Mouse (Mus musculus): ENCODE measurements around the gene Garnl3. TPM values are rescaled to one million over a fixed set of nuclear protein-coding genes. Genes with fewer than 3 reads are reported as not detected.

Gene Garnl3
- total and polyA plus RNA-seq, 3 experiments: 0.55 to 2.6 TPM; not detected in 1

DNA sequence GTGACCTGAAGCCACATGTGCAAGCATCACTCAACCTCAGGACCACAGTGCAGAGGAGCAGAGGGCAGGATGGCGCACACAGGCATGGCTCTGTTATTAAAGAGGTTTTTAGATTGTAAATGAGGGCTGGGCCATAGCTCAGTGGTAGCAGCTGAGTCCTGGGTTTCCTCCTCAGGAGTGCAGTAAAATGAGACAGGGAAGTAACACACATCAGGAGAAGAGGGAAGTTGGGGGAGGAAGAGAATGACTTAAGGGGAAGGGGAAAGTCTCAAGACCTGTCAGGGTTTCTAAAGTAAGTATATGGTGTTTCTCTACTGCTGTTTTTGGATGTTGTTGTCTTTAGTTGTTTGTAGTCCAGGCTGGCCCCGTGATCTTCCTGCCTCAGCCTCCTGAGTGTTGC is 7.0 kb upstream of the Garnl3 start:
- ATAC-seq (ENCODE audit: extremely low read depth, insufficient number of reproducible peaks, low FRiP score, poor library complexity, severe bottlenecking): no peak
- TF ChIP-seq CTCF (IDR thresholded peaks at IDR 0.05; ENCODE audit: low read depth, low read length) (no peak), GATA1 (IDR thresholded peaks at IDR 0.05; ENCODE audit: borderline replicate concordance, low read length) (no peak), TAL1 (conservative IDR thresholded peaks at IDR 0.05; ENCODE audit: low read depth, low read length) (no peak), GATA2 (IDR thresholded peaks at IDR 0.05; ENCODE audit: borderline replicate concordance, low read depth, low read length) (no peak), POLR2AphosphoS5 (IDR thresholded peaks at IDR 0.05; ENCODE audit: insufficient replicate concordance, low read depth, low read length) (no peak)
- H3K9me3 ChIP-seq (replicated peaks): no peaks in the 10 kb centered on the region
- no peak overlapping the region for H3K4me3 ChIP-seq (ENCODE audit: low read depth, low read length)
- no peaks in the 10 kb centered on the region for H3K4me1 ChIP-seq (ENCODE audit: insufficient read depth, low read depth, low read length)
- peaks cover 23% of the 10 kb centered on the region for H3K27me3 ChIP-seq (ENCODE audit: insufficient read depth, low read length)
- H3K36me3 ChIP-seq (replicated peaks): no peaks in the 10 kb centered on the region
- DNase-seq (ENCODE audit: low spot score): no peak

DNA sequence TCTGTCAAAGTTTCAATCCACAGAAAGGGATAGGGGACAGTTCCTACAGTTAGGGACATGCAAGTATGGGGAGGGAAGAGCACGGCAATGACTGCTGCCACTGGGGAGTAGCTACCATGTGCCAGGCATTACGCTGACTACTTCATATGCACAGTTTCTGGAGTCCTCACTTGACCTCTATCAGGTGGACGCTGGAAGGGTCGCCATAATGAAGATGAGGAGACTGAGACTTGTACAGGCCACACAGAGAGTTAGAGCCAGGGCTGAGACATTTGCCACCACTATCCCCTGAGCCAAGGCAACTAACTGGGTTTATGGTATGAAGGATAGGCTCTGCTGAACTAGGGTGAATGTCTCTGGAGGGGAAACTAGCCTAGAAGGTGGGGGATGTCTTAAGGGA is 6.3 kb upstream of the Garnl3 start:
- H3K4me1 ChIP-seq (ENCODE audit: insufficient read depth, low read depth, low read length): 0 out of 2 replicates have a peak, but pooled peaks cover 1% of the 10 kb centered on the region
- ATAC-seq (ENCODE audit: extremely low read depth, insufficient number of reproducible peaks, low FRiP score, poor library complexity, severe bottlenecking) (no peak), DNase-seq (ENCODE audit: low spot score) (no peak)
- H3K4me3 ChIP-seq (ENCODE audit: low read depth, low read length): no peak overlapping the region
- no peaks in the 10 kb centered on the region for H3K9me3 ChIP-seq (replicated peaks)
- TF ChIP-seq TAL1 (conservative IDR thresholded peaks at IDR 0.05; ENCODE audit: low read depth, low read length): no peak
- TF ChIP-seq POLR2AphosphoS5 (IDR thresholded peaks at IDR 0.05; ENCODE audit: insufficient replicate concordance, low read depth, low read length): no peak
- H3K36me3 ChIP-seq (replicated peaks): no peaks in the 10 kb centered on the region
- H3K27me3 ChIP-seq (ENCODE audit: insufficient read depth, low read length): peaks cover 24% of the 10 kb centered on the region

GRCm38 (mm10) chr2:33137244-33137643 is 5.8 kb upstream of the Garnl3 start:
- Histone ChIP-seq H3K9me3 (replicated peaks) (no peaks in the 10 kb centered on the region), H3K4me3 (ENCODE audit: low read depth, low read length) (no peak overlapping the region), H3K36me3 (replicated peaks) (no peaks in the 10 kb centered on the region), H3K4me1 (ENCODE audit: insufficient read depth, low read depth, low read length) (peaks cover 6% of the 10 kb centered on the region; the same call in 1 of the 2 replicates), H3K27me3 (ENCODE audit: insufficient read depth, low read length) (peaks cover 28% of the 10 kb centered on the region)
- TF ChIP-seq POLR2AphosphoS5 (IDR thresholded peaks at IDR 0.05; ENCODE audit: insufficient replicate concordance, low read depth, low read length) (no peak), TAL1 (conservative IDR thresholded peaks at IDR 0.05; ENCODE audit: low read depth, low read length) (no peak)
- DNase-seq (ENCODE audit: low spot score) (no peak), ATAC-seq (ENCODE audit: extremely low read depth, insufficient number of reproducible peaks, low FRiP score, poor library complexity, severe bottlenecking) (no peak)

DNA sequence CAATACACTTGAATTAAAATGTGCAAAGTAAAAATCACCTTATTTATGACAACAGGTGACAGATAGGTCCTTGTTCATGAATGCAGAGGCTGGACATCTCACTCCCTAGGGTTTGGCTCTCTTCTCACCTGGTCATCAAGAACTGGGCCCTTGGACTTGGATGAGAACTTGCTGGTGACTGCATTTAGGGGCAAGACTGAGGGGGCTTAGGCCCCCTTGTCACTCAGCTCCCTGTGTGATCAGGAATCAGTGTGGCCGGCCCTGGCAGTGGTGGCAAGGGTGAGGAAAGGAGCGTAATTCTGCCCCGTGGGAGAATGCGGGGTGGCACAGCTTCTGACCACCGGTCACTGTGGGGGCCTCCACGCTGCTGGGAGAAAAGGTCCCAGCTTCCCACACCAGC is 4.9 kb upstream of the Garnl3 start:
- no peaks in the 10 kb centered on the region for H3K9me3 ChIP-seq (replicated peaks)
- peaks cover 14% of the 10 kb centered on the region for H3K4me1 ChIP-seq (ENCODE audit: insufficient read depth, low read depth, low read length)
- peaks cover 37% of the 10 kb centered on the region for H3K27me3 ChIP-seq (ENCODE audit: insufficient read depth, low read length)
- no peak overlapping the region for H3K4me3 ChIP-seq (ENCODE audit: low read depth, low read length)
- DNase-seq (ENCODE audit: low spot score) (no peak), ATAC-seq (ENCODE audit: extremely low read depth, insufficient number of reproducible peaks, low FRiP score, poor library complexity, severe bottlenecking) (no peak)
- no peaks in the 10 kb centered on the region for H3K36me3 ChIP-seq (replicated peaks)
- TF ChIP-seq POLR2AphosphoS5 (IDR thresholded peaks at IDR 0.05; ENCODE audit: insufficient replicate concordance, low read depth, low read length) (no peak), GATA1 (IDR thresholded peaks at IDR 0.05; ENCODE audit: borderline replicate concordance, low read length) (no peak), TAL1 (conservative IDR thresholded peaks at IDR 0.05; ENCODE audit: low read depth, low read length) (no peak), CTCF (IDR thresholded peaks at IDR 0.05; ENCODE audit: low read depth, low read length) (no peak), GATA2 (IDR thresholded peaks at IDR 0.05; ENCODE audit: borderline replicate concordance, low read depth, low read length) (no peak)

DNA sequence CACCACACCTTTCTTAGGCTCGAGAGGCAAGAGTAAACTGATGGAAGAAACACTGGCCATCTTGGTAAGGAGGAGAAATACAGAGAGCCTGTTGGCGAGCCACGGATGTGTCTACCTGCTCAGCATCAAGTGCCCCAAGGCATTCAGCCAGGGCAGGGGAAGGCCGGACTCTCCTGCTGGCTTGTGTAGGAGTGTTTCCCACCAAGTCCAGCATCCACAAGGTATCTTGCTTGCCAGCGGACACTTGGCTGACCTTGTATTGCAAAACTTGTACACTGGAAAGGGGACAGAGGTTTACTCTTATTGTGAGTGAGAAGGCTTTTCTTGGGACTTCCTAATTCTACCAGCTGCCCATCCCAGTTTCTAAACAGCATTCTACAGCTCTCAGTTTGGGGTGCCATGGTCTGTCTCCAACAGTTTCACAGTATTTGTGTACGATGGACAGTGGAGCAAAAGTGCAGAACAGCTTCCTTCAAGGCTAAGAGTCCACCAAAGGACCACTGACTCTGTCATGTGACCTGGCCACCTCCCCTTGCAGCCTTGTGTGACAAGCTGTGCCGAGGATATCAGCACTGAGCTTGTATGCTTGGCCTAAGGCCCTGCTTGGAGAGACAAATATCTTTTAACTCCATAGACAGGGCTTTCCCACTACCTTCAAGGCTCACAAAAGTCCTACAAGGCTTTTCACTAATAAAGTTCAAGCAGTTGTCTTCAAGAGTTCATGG is 3.5 kb upstream of the Garnl3 start:
- ATAC-seq (ENCODE audit: extremely low read depth, insufficient number of reproducible peaks, low FRiP score, poor library complexity, severe bottlenecking) (no peak), DNase-seq (ENCODE audit: low spot score) (no peak)
- Histone ChIP-seq H3K36me3 (replicated peaks) (no peaks in the 10 kb centered on the region), H3K9me3 (replicated peaks) (no peaks in the 10 kb centered on the region), H3K27me3 (ENCODE audit: insufficient read depth, low read length) (peaks cover 44% of the 10 kb centered on the region), H3K4me3 (ENCODE audit: low read depth, low read length) (no peak overlapping the region), H3K4me1 (ENCODE audit: insufficient read depth, low read depth, low read length) (peaks cover 26% of the 10 kb centered on the region)
- TF ChIP-seq TAL1 (conservative IDR thresholded peaks at IDR 0.05; ENCODE audit: low read depth, low read length) (no peak), CTCF (IDR thresholded peaks at IDR 0.05; ENCODE audit: low read depth, low read length) (no peak), GATA2 (IDR thresholded peaks at IDR 0.05; ENCODE audit: borderline replicate concordance, low read depth, low read length) (no peak), POLR2AphosphoS5 (IDR thresholded peaks at IDR 0.05; ENCODE audit: insufficient replicate concordance, low read depth, low read length) (no peak), GATA1 (IDR thresholded peaks at IDR 0.05; ENCODE audit: borderline replicate concordance, low read length) (no peak)

DNA sequence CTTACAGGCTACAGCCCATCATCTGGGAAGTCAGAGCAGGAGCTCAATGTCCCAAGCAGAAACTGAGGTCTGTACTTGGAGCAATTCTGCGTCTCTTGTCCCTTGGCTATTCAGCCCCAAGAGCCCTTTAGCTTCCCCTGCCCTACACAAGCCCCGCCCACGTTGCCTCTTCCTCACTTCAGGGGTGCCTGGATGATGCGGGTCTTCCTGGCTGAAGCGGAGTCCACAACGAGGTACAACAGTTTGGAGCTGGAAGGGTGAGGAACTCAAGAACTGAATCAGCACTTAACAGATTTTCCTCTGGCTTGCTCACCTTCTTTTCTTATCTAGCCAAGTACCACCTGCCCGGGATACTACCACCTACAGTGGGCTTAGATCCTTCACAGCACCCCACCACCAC is 852 bp upstream of the Garnl3 start:
- no peaks in the 10 kb centered on the region for H3K9me3 ChIP-seq (replicated peaks)
- DNase-seq (ENCODE audit: low spot score) (no peak), ATAC-seq (ENCODE audit: extremely low read depth, insufficient number of reproducible peaks, low FRiP score, poor library complexity, severe bottlenecking) (no peak)
- peaks cover 34% of the 10 kb centered on the region for H3K4me1 ChIP-seq (ENCODE audit: insufficient read depth, low read depth, low read length)
- no peaks in the 10 kb centered on the region for H3K36me3 ChIP-seq (replicated peaks)
- H3K4me3 ChIP-seq (ENCODE audit: low read depth, low read length): no peak overlapping the region
- peaks cover 56% of the 10 kb centered on the region for H3K27me3 ChIP-seq (ENCODE audit: insufficient read depth, low read length)
- TF ChIP-seq GATA2 (IDR thresholded peaks at IDR 0.05; ENCODE audit: borderline replicate concordance, low read depth, low read length) (no peak), POLR2AphosphoS5 (IDR thresholded peaks at IDR 0.05; ENCODE audit: insufficient replicate concordance, low read depth, low read length) (no peak), TAL1 (conservative IDR thresholded peaks at IDR 0.05; ENCODE audit: low read depth, low read length) (no peak), CTCF (IDR thresholded peaks at IDR 0.05; ENCODE audit: low read depth, low read length) (no peak), GATA1 (IDR thresholded peaks at IDR 0.05; ENCODE audit: borderline replicate concordance, low read length) (no peak)
